Comparison of ENCODE assay signal across 8 mouse cellular contexts in genomic region chr19:43689419-43690246, GRCm38 (mm10). TPM values are rescaled to one million over a fixed set of nuclear protein-coding genes. Genes with fewer than 3 reads are reported as not detected.
DNase-seq lines count a peak whose midpoint lies in the region; ATAC-seq lines count a peak whose summit lies in the region.

Gene Entpd7 (plus strand): TSS chr19:43689672.

- peaks cover 17% of the 10 kb centered on the region for H3K36me3 ChIP-seq in intestine, embryonic 14.5 days (ENCODE audit: control insufficient read depth, insufficient read depth, low read length)

- H3K4me1 ChIP-seq in intestine, embryonic 14.5 days (replicated peaks; ENCODE audit: control insufficient read depth, insufficient read depth, low read length): 0 out of 2 replicates have a peak, but pooled peaks cover 9% of the 10 kb centered on the region

- peak within 1 kb of the TSS; percentile 66 for H3K9ac ChIP-seq in intestine, embryonic 14.5 days (ENCODE audit: low read length)

- intact Hi-C loops in left cerebral cortex, postnatal 14 days (cut with DNase I): no loop called here

- peak within 1 kb of the TSS; percentile 88 for H3K4me2 ChIP-seq in intestine, embryonic 14.5 days (ENCODE audit: low read length)

- 0% methylated on average over 60 of the region's 60 CpGs for WGBS in intestine, embryonic 14.5 days

- ATAC-seq in intestine, embryonic 14.5 days (replicated peaks; ENCODE audit: low FRiP score, low TSS enrichment, low read depth): peak; percentile 98

- no peaks in the 10 kb centered on the region for H3K9me3 ChIP-seq in intestine, embryonic 14.5 days (ENCODE audit: control insufficient read depth, low read length)

- no peaks in the 10 kb centered on the region for H3K27me3 ChIP-seq in intestine, embryonic 14.5 days (replicated peaks; ENCODE audit: control insufficient read depth, insufficient read depth, low read length)

- H3K4me3 ChIP-seq in intestine, embryonic 14.5 days (ENCODE audit: low read depth, low read length): peak within 1 kb of the TSS; percentile 89

- peak; percentile 99 for DNase-seq in adrenal gland, adult (ENCODE audit: inconsistent age in 2 of 2, low spot score in 1 of 2)
- peak; percentile 96 for DNase-seq in embryo, embryonic 10.5 days (ENCODE audit: low spot score)
- DNase-seq in gastrocnemius, postnatal 25 days: peak; percentile 98
- peak; percentile 92 for DNase-seq in intestine, embryonic 14.5 days (ENCODE audit: low spot score)
- peak; percentile 98 for DNase-seq in left cerebral cortex, postnatal 14 days (ENCODE audit: low spot score in 2 of 2)
- DNase-seq in mesoderm, embryonic 11.5 days (ENCODE audit: low read depth, low spot score): peak; percentile 97
- DNase-seq in right cerebral cortex, postnatal 36 days (ENCODE audit: low spot score in 2 of 2): peak; percentile 97 to 98
- peak; percentile 97 for DNase-seq in yolk sac, embryonic 10.5 days (ENCODE audit: low spot score)

- H3K27ac ChIP-seq in intestine, embryonic 14.5 days (ENCODE audit: low read depth): peak within 1 kb of the TSS; percentile 43; the same call in 1 of the 2 replicates

RNA-seq across cellular contexts. Expression of gene Entpd7, which starts in this region (rescaled TPM):
- total RNA-seq in gastrocnemius, postnatal 25 days (2021): 1 to 10 TPM; 1.8 TPM
- 15.5 and 16.5 TPM in 2 replicates for polyA plus RNA-seq in intestine, embryonic 14.5 days (2014; fragmentation: Nextera tagmentation; extraction: Ambion mirVana)
- 10 to 100 TPM; 24.0 to 25.6 TPM for total RNA-seq in left cerebral cortex, postnatal 14 days (2021)

Comparison
In these comparisons a context has a peak if more than half of its experiments do, and no peak if none do; other contexts are left out.
1. Peak in every context shown above with its lines: DNase-seq, ATAC-seq, H3K4me3 ChIP-seq and H3K27ac ChIP-seq.
2. RNA of gene Entpd7 (total RNA-seq): 24.0 to 25.6 TPM in left cerebral cortex, postnatal 14 days; 1.8 TPM in gastrocnemius, postnatal 25 days; every median in the first group is over 4 times any median in the second.